Mouse (Mus musculus) myocyte (in vitro differentiated cells): ENCODE data around the gene Rnf220.

Experiments used
- MAX ChIP-seq: IDR thresholded peaks from one replicate; pipeline ENCODE4 v1.6.1; 2011; ENCODE audit warnings: low read depth, mild to moderate bottlenecking, control low read depth
- MYOG ChIP-seq, 3 experiments: IDR thresholded peaks; one replicate each; pipeline ENCODE4 v1.6.1; 2011; ENCODE audit warnings: control low read depth in 2 of 3, low read depth in 2 of 3, mild to moderate bottlenecking in 2 of 3; ENCODE audit not compliant: insufficient read length in 2 of 3, control insufficient read depth in 1 of 3, insufficient read depth in 1 of 3
- POLR2A ChIP-seq: IDR thresholded peaks from one replicate; pipeline ENCODE4 v1.6.1; 2011; ENCODE audit warnings: low read depth, mild to moderate bottlenecking, control low read depth, moderate library complexity; ENCODE audit not compliant: insufficient read length
- REST ChIP-seq: IDR thresholded peaks from one replicate; pipeline ENCODE4 v1.6.1; 2011; ENCODE audit warnings: mild to moderate bottlenecking, control low read depth, moderate library complexity; ENCODE audit not compliant: insufficient read depth, insufficient read length
- SRF ChIP-seq: IDR thresholded peaks from one replicate; pipeline ENCODE4 v1.6.1; 2011; ENCODE audit warnings: low read depth; ENCODE audit not compliant: control insufficient read depth, insufficient read length

DNA sequence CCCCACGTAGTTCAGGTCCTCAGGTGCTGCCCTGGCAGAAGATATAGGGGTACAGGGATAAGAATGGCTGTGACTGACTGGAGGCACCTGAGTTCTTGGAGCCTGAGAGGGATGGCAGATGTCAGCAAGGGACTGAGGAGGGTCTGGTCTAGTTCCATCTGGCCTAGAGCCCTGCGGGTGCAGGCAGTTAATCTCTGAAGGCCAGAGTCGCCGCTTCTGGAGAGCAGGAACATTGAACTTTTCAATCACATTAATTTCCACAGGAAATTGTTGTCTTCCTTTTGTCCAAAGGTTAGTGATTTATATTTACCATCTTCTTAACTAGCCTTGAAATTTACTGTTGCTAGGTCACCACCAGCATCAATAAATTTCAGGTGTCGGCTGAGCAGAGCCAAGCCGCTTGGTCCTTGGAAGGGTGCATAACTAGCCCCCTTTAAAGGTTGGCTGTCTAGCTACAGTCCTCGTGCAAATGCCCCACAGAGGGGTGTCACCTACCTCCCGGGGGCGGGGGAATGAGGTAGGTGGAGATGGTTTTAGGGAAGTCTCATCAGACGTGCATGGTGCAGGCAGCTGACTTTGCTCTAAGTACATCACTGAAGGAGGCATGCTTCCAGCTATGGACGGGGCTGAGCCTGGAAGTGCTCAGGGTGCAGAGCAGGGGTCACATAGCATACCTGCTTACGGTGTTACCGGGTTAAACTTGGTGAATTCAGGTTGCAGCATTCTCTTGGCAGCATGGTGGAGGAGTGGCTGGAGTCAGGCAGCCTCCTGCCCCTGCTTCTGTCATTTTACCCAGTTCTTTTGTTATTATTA is 234.5 kb downstream of the Rnf220 start:
- no peak for TF ChIP-seq POLR2A
- no peak for TF ChIP-seq SRF
- TF ChIP-seq MAX: no peak
- TF ChIP-seq REST: no peak
- TF ChIP-seq MYOG (IDR thresholded peaks at IDR 0.05; ENCODE audit: control insufficient read depth in 1 of 3, insufficient read depth in 1 of 3, insufficient read length in 2 of 3, low read depth in 2 of 3): no peak
